ENCODE assay signal across 18 mouse cellular contexts in genomic region chr1:54840040-54840439, GRCm38 (mm10).
DNase-seq lines count a peak whose midpoint lies in the region; ATAC-seq lines count a peak whose summit lies in the region.
"Had no signal": no experiment of that assay in that cellular context is flagged by ENCODE, and none has a peak within 500 bp of the region (broad histone marks: within the 10 kb centered on the region; RNA-seq: fewer than 3 reads in every experiment).

No protein-coding gene starts in this region.

- peak; percentile 33 for ATAC-seq in CD4-positive, CD25-positive, alpha-beta regulatory T cell, adult 4 months
- peak; percentile 35 for ATAC-seq in inflammation-experienced regulatory T-cells, adult 6 months
- ATAC-seq in megakaryocyte-erythroid progenitor cell, adult 5-6 weeks (replicated peaks; ENCODE audit: low FRiP score, low TSS enrichment, poor library complexity, severe bottlenecking), result no peak
- ATAC-seq: forebrain, embryonic 15.5 days; hindbrain, embryonic 16.5 days had no signal

- peak; percentile 7 for DNase-seq in kidney, postnatal 10 days
- no peak for DNase-seq in kidney, adult 9 months
- peak; percentile 55 for DNase-seq in CD4-positive helper T cell, adult 2 months (ENCODE audit: low read depth, low spot score)
- DNase-seq in cerebellum, postnatal 4 days (ENCODE audit: low spot score in 2 of 2), result no peak
- DNase-seq: adrenal gland, adult 8-10 months; cerebellum, adult 9-11 months; gastrocnemius, postnatal 36 days; kidney, adult 11 months; kidney, postnatal 36 days; layer of hippocampus, adult 9-11 months; right cerebral cortex, postnatal 14 days; thymus, adult 18-20 months; thymus, postnatal 4 days had no signal

Comparison
In these comparisons a context has a peak if more than half of its experiments do, and no peak if none do; other contexts are left out.
1. DNase-seq: peak in kidney, postnatal 10 days (single experiment) and CD4-positive helper T cell, adult 2 months (single experiment); none in kidney, adult 9 months (single experiment) and cerebellum, postnatal 4 days (0 of 2).